Mouse (Mus musculus): ENCODE measurements around the gene Arl3. TPM values are rescaled to one million over a fixed set of nuclear protein-coding genes. Genes with fewer than 3 reads are reported as not detected.

Gene Arl3
- polyA plus RNA-seq, 1 experiment = 216 TPM

GRCm38 (mm10) chr19:46505646-46506371, 67.2 kb downstream of the Arl3 start:
- TF ChIP-seq POLR2A (IDR thresholded peaks at IDR 0.05; ENCODE audit: extremely low read depth, insufficient read depth, low read length) (no peak), CTCF (IDR thresholded peaks at IDR 0.05; ENCODE audit: extremely low read depth, insufficient read depth, low read length) (no peak)
- Histone ChIP-seq H3K27ac (ENCODE audit: insufficient read depth, low read length) (no peak overlapping the region), H3K4me3 (ENCODE audit: insufficient read depth, low read length) (peak overlapping the region; percentile 84; the same call in 1 of the 2 replicates), H3K4me1 (ENCODE audit: control insufficient read depth, insufficient read depth, low read length) (peaks cover 21% of the 10 kb centered on the region)

- H3K4me3 ChIP-seq (ENCODE audit: insufficient read depth, low read length) = peak overlapping the region; percentile 84
These were observed 68.1 kb downstream of the Arl3 start for GRCm38 (mm10) chr19:46504822-46505417.

GRCm38 (mm10) chr19:46504085-46504552, 68.9 kb downstream of the Arl3 start:
- H3K4me3 ChIP-seq (ENCODE audit: insufficient read depth, low read length) = peak overlapping the region; percentile 84
- peaks cover 21% of the 10 kb centered on the region for H3K4me1 ChIP-seq (ENCODE audit: control insufficient read depth, insufficient read depth, low read length)
- peak overlapping the region; percentile 100 for H3K27ac ChIP-seq (ENCODE audit: insufficient read depth, low read length)
- TF ChIP-seq POLR2A (IDR thresholded peaks at IDR 0.05; ENCODE audit: extremely low read depth, insufficient read depth, low read length) (no peak), CTCF (IDR thresholded peaks at IDR 0.05; ENCODE audit: extremely low read depth, insufficient read depth, low read length) (0 out of 2 replicates have a peak, but pooled peaks have one; percentile 1)

More at GRCm38 (mm10) chr19:46504822-46505417, 68.1 kb downstream of the Arl3 start:
- Histone ChIP-seq H3K27ac (ENCODE audit: insufficient read depth, low read length) (no peak overlapping the region), H3K4me1 (ENCODE audit: control insufficient read depth, insufficient read depth, low read length) (peaks cover 21% of the 10 kb centered on the region)
- TF ChIP-seq POLR2A (IDR thresholded peaks at IDR 0.05; ENCODE audit: extremely low read depth, insufficient read depth, low read length) = no peak
- TF ChIP-seq CTCF (IDR thresholded peaks at IDR 0.05; ENCODE audit: extremely low read depth, insufficient read depth, low read length) = no peak

GRCm38 (mm10) chr19:46503351-46504084, 69.5 kb downstream of the Arl3 start:
- H3K4me3 ChIP-seq (ENCODE audit: insufficient read depth, low read length) = peak overlapping the region; percentile 84
- H3K27ac ChIP-seq (ENCODE audit: insufficient read depth, low read length) = peak overlapping the region; percentile 100
- H3K4me1 ChIP-seq (ENCODE audit: control insufficient read depth, insufficient read depth, low read length) = peaks cover 17% of the 10 kb centered on the region
- TF ChIP-seq CTCF (IDR thresholded peaks at IDR 0.05; ENCODE audit: extremely low read depth, insufficient read depth, low read length) (no peak), POLR2A (IDR thresholded peaks at IDR 0.05; ENCODE audit: extremely low read depth, insufficient read depth, low read length) (0 out of 2 replicates have a peak, but pooled peaks have one; percentile 15)

GRCm38 (mm10) chr19:46502471-46503166, 70.4 kb downstream of the Arl3 start:
- Histone ChIP-seq H3K4me1 (ENCODE audit: control insufficient read depth, insufficient read depth, low read length) (peaks cover 14% of the 10 kb centered on the region), H3K27ac (ENCODE audit: insufficient read depth, low read length) (peak overlapping the region; percentile 100), H3K4me3 (ENCODE audit: insufficient read depth, low read length) (peak overlapping the region; percentile 84)
- TF ChIP-seq CTCF (IDR thresholded peaks at IDR 0.05; ENCODE audit: extremely low read depth, insufficient read depth, low read length) (no peak), POLR2A (IDR thresholded peaks at IDR 0.05; ENCODE audit: extremely low read depth, insufficient read depth, low read length) (peak; percentile 39; the same call in 1 of the 2 replicates)

GRCm38 (mm10) chr19:46502069-46502455, 70.9 kb downstream of the Arl3 start:
- H3K4me3 ChIP-seq (ENCODE audit: insufficient read depth, low read length) = peak overlapping the region; percentile 84
- TF ChIP-seq POLR2A (IDR thresholded peaks at IDR 0.05; ENCODE audit: extremely low read depth, insufficient read depth, low read length) (no peak), CTCF (IDR thresholded peaks at IDR 0.05; ENCODE audit: extremely low read depth, insufficient read depth, low read length) (no peak)
- H3K27ac ChIP-seq (ENCODE audit: insufficient read depth, low read length) = peak overlapping the region; percentile 100
- H3K4me1 ChIP-seq (ENCODE audit: control insufficient read depth, insufficient read depth, low read length) = peaks cover 14% of the 10 kb centered on the region

- Histone ChIP-seq H3K4me1 (ENCODE audit: control insufficient read depth, insufficient read depth, low read length) (peaks cover 11% of the 10 kb centered on the region), H3K4me3 (ENCODE audit: insufficient read depth, low read length) (peak within 1 kb of the TSS; percentile 84), H3K27ac (ENCODE audit: insufficient read depth, low read length) (peak within 1 kb of the TSS; percentile 100)
- TF ChIP-seq POLR2A (IDR thresholded peaks at IDR 0.05; ENCODE audit: extremely low read depth, insufficient read depth, low read length) (peak; percentile 52; the same call in 1 of the 2 replicates), CTCF (IDR thresholded peaks at IDR 0.05; ENCODE audit: extremely low read depth, insufficient read depth, low read length) (no peak)
These were observed 71.5 kb downstream of the Arl3 start, which contains the start of gene Trim8 for GRCm38 (mm10) chr19:46501401-46502068. Gene Trim8, plus strand, starts transcription at chr19:46501702.

GRCm38 (mm10) chr19:46500581-46501341, 72.2 kb downstream of the Arl3 start:
- H3K27ac ChIP-seq (ENCODE audit: insufficient read depth, low read length) = peak overlapping the region; percentile 99
- peaks cover 6% of the 10 kb centered on the region for H3K4me1 ChIP-seq (ENCODE audit: control insufficient read depth, insufficient read depth, low read length)
- TF ChIP-seq POLR2A (IDR thresholded peaks at IDR 0.05; ENCODE audit: extremely low read depth, insufficient read depth, low read length) (no peak), CTCF (IDR thresholded peaks at IDR 0.05; ENCODE audit: extremely low read depth, insufficient read depth, low read length) (no peak)
- H3K4me3 ChIP-seq (ENCODE audit: insufficient read depth, low read length) = peak overlapping the region; percentile 84
